Mouse (Mus musculus) liver, postnatal 0 days (tissue): ENCODE data around the gene Pick1.

ENCODE experiments used
- CTCF ChIP-seq: sonication (generic); IDR thresholded peaks from 2 replicates; pipeline ENCODE4 v1.5.1; 2016; ENCODE audit warnings: antibody characterized with exemption, low read depth
- EP300 ChIP-seq: IDR thresholded peaks from 2 replicates; pipeline ENCODE4 v1.6.1; 2016; ENCODE audit warnings: antibody characterized with exemption, low read depth, mild to moderate bottlenecking

GRCm38 (mm10) chr15:79265384-79265783 lies 36.4 kb downstream of the Pick1 start:
- no peak for TF ChIP-seq CTCF
- no peak for TF ChIP-seq EP300
